In the genomic region with DNA sequence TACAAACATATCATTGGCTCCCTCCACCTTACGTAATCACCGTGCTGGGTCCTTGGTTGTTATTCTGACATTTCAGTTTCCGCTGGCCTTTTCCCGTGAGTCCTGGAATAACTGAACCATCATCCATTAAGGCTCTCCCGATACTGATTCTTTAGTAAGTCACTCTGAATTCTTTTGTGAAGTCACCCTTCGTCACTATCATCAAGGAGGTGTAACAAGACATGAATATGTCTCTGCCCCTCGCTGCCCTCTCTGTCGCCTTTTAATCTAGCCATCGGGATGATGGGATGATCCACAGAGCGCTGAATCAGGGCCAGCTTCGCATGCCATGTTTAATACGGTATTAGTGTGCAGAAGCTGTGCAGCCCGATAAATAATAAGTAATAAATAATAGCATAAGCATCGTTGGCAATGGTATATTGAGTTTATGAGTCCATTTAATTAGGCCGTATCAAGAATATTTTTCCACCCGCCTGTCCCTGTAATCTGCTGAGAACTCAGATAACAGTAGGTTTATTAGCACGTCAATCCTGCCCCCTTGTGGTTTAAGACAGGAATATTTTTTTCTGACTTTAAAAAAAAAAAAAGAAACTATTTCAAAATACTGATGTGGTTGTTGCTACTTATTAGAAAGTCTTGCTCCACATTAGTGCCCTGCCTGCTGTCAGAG, we compare ENCODE assay signal across 8 mouse cellular contexts. TPM values are rescaled to one million over a fixed set of nuclear protein-coding genes. Genes with fewer than 3 reads are reported as not detected.
A peak's percentile ranks its signal among the peaks of the same experiment; 100 is the strongest.
DNase-seq lines count a peak whose midpoint lies in the region; ATAC-seq and TF ChIP-seq lines count a peak whose summit lies in the region.

No protein-coding gene starts in this region.

- dilution Hi-C loops in CH12.LX (cut with MboI; ENCODE audit: extremely low pct_ligation_motif_present, extremely low pct_unique_long_range_greater_than_20kb, low sequenced_read_pairs): no loop called here

- peak; percentile 55 for DNase-seq in CH12.LX (ENCODE audit: extremely low read depth)
- DNase-seq in NIH3T3 (ENCODE audit: low read depth): peak; percentile 73
- DNase-seq in embryonic facial prominence, embryonic 10.5 days (ENCODE audit: low spot score): no peak
- DNase-seq in heart, postnatal 10 days: peak; percentile 28 to 51
- peak; percentile 69 to 74 for DNase-seq in layer of hippocampus, postnatal 14 days (ENCODE audit: low spot score in 2 of 2)
- no peak for DNase-seq in gastrocnemius, adult 8-10 months (ENCODE audit: low spot score in 2 of 2)

- peak in 1 of 2 experiments; percentile 80; a peak in 3 of 4 replicates for TF ChIP-seq CTCF in CH12.LX (conservative IDR thresholded peaks at IDR 0.05 in 1 of 2, IDR thresholded peaks at IDR 0.05 in 1 of 2; ENCODE audit: low read depth in 2 of 2, low read length in 2 of 2)

- WGBS in embryonic facial prominence, embryonic 10.5 days: 35% methylated on average over 17 of the region's 17 CpGs
- WGBS in stomach, embryonic 15.5 days: 36% methylated on average over 17 of the region's 17 CpGs

- no peak overlapping the region for H3K4me3 ChIP-seq in CH12.LX (replicated peaks in 1 of 3; ENCODE audit: low read depth in 2 of 3, low read length in 2 of 3, poor library complexity in 1 of 3)
- peak overlapping the region; percentile 49 for H3K4me3 ChIP-seq in embryonic facial prominence, embryonic 10.5 days
- H3K4me3 ChIP-seq in stomach, embryonic 15.5 days (replicated peaks): peak overlapping the region; percentile 8; the same call in 1 of the 2 replicates

- no peak overlapping the region; the same call in 1 of the 2 replicates for H3K9ac ChIP-seq in CH12.LX (ENCODE audit: insufficient read depth, low read depth)
- H3K9ac ChIP-seq in stomach, embryonic 15.5 days: no peak overlapping the region

- H3K4me2 ChIP-seq in CH12.LX (ENCODE audit: insufficient read depth, low read depth, poor library complexity, severe bottlenecking): peak overlapping the region; percentile 89
- H3K4me2 ChIP-seq in stomach, embryonic 15.5 days: peak overlapping the region; percentile 40

- H3K9me3 ChIP-seq in CH12.LX (replicated peaks; ENCODE audit: low read length): no peaks in the 10 kb centered on the region
- H3K9me3 ChIP-seq in embryonic facial prominence, embryonic 10.5 days: no peaks in the 10 kb centered on the region
- no peaks in the 10 kb centered on the region for H3K9me3 ChIP-seq in stomach, embryonic 15.5 days

- in situ Hi-C loops in CH12.LX (cut with MboI; ENCODE audit: low pct_ligation_motif_present, low pct_unique_long_range_greater_than_20kb, low sequenced_read_pairs): loop anchor here (5.0 kb wide), 1 partner anchor 214 kb away; no protein-coding TSS in a partner anchor

- H3K27me3 ChIP-seq in CH12.LX (replicated peaks): no peaks in the 10 kb centered on the region
- peaks cover 4% of the 10 kb centered on the region; the same call in 1 of the 2 replicates for H3K27me3 ChIP-seq in embryonic facial prominence, embryonic 10.5 days (replicated peaks; ENCODE audit: low read depth, poor library complexity, severe bottlenecking)
- H3K27me3 ChIP-seq in stomach, embryonic 15.5 days (replicated peaks): no peaks in the 10 kb centered on the region

- TF ChIP-seq POLR2A in CH12.LX (IDR thresholded peaks at IDR 0.05; ENCODE audit: low read depth, low read length): no peak

- peak; percentile 91 for TF ChIP-seq RAD21 in CH12.LX (IDR thresholded peaks at IDR 0.05; ENCODE audit: low read depth, low read length)

- peak; percentile 32; the same call in 1 of the 2 replicates for ATAC-seq in megakaryocyte-erythroid progenitor cell, adult 5-6 weeks (replicated peaks; ENCODE audit: low FRiP score, low TSS enrichment, poor library complexity, severe bottlenecking)
- no peak for ATAC-seq in stomach, embryonic 15.5 days (ENCODE audit: insufficient read depth, low FRiP score, low read depth)

- no peaks in the 10 kb centered on the region for H3K79me2 ChIP-seq in CH12.LX (replicated peaks; ENCODE audit: control insufficient read depth, extremely low read depth, insufficient read depth, poor library complexity, severe bottlenecking)

- H3K36me3 ChIP-seq in CH12.LX (replicated peaks in 1 of 2; ENCODE audit: control insufficient read depth in 1 of 2, insufficient read depth in 1 of 2, low read length in 1 of 2): no peaks in the 10 kb centered on the region
- no peaks in the 10 kb centered on the region for H3K36me3 ChIP-seq in embryonic facial prominence, embryonic 10.5 days (replicated peaks)
- no peaks in the 10 kb centered on the region for H3K36me3 ChIP-seq in stomach, embryonic 15.5 days

- TF ChIP-seq EP300 in CH12.LX (IDR thresholded peaks at IDR 0.05; ENCODE audit: low read length): no peak

- H3K4me1 ChIP-seq in CH12.LX (ENCODE audit: control insufficient read depth in 1 of 2, insufficient read depth in 2 of 2): peaks cover 0 to 3% of the 10 kb centered on the region in 2 experiments; a peak in 2 of 4 replicates
- peaks cover 18% of the 10 kb centered on the region for H3K4me1 ChIP-seq in embryonic facial prominence, embryonic 10.5 days
- H3K4me1 ChIP-seq in stomach, embryonic 15.5 days: 0 out of 2 replicates have a peak, but pooled peaks cover 3% of the 10 kb centered on the region

- intact Hi-C loops in heart, postnatal 10 days (cut with DNase I): loop anchor here (10.0 kb wide), 1 partner anchor 312 kb away; no protein-coding TSS in a partner anchor

- H3K27ac ChIP-seq in CH12.LX (ENCODE audit: insufficient read depth, low read depth): no peak overlapping the region
- H3K27ac ChIP-seq in embryonic facial prominence, embryonic 10.5 days (replicated peaks): no peak overlapping the region
- no peak overlapping the region for H3K27ac ChIP-seq in stomach, embryonic 15.5 days

TF ChIP-seq in CH12.LX, 34 proteins besides CTCF, POLR2A, EP300 and RAD21:
- TF ChIP-seq MAX (IDR thresholded peaks at IDR 0.05; ENCODE audit: low read length): no peak
- no peak for TF ChIP-seq BHLHE40 (IDR thresholded peaks at IDR 0.05; ENCODE audit: low read depth, low read length)
- TF ChIP-seq RCOR1 (conservative IDR thresholded peaks at IDR 0.05; ENCODE audit: low read depth, low read length): no peak
- TF ChIP-seq KAT2A (IDR thresholded peaks at IDR 0.05; ENCODE audit: insufficient replicate concordance, low read length): no peak
- TF ChIP-seq ZC3H11A (IDR thresholded peaks at IDR 0.05; ENCODE audit: low read depth, low read length): peak; percentile 47; the same call in 1 of the 2 replicates
- no peak for TF ChIP-seq MYC (IDR thresholded peaks at IDR 0.05; ENCODE audit: low read depth, low read length)
- TF ChIP-seq CHD1 (IDR thresholded peaks at IDR 0.05; ENCODE audit: low read depth, low read length): no peak
- peak; percentile 97 for TF ChIP-seq ZNF384 (IDR thresholded peaks at IDR 0.05; ENCODE audit: low read depth, low read length)
- TF ChIP-seq SMC3 (IDR thresholded peaks at IDR 0.05; ENCODE audit: low read depth, low read length): peak; percentile 79
- no peak for TF ChIP-seq GABPA (IDR thresholded peaks at IDR 0.05; ENCODE audit: insufficient replicate concordance, low read depth, low read length)
- TF ChIP-seq PAX5 (IDR thresholded peaks at IDR 0.05; ENCODE audit: low read length): no peak
- TF ChIP-seq NRF1 (IDR thresholded peaks at IDR 0.05; ENCODE audit: low read depth, low read length): no peak
- no peak for TF ChIP-seq MXI1 (IDR thresholded peaks at IDR 0.05; ENCODE audit: low read depth, low read length)
- TF ChIP-seq NELFE (IDR thresholded peaks at IDR 0.05; ENCODE audit: low read depth, low read length): no peak
- TF ChIP-seq JUND (conservative IDR thresholded peaks at IDR 0.05; ENCODE audit: low read depth, low read length): no peak

RNA-seq across cellular contexts. Expression of a gene that starts 33.8 kb away (rescaled TPM):
- total RNA-seq in CH12.LX (2012; rRNA removed) (136 and 166 TPM in 2 replicates), CH12.LX (2014; rRNA removed) (104 and 112 TPM in 2 replicates)
- polyA plus RNA-seq in CH12.LX (2012; ENCODE audit: insufficient read length, low read depth): 74.9 and 79.8 TPM in 2 replicates
- 58.9 and 64.4 TPM in 2 replicates for polyA plus RNA-seq in embryonic facial prominence, embryonic 10.5 days (2016; fragmentation: Nextera tagmentation; extraction: Ambion mirVana)
- total RNA-seq in heart, postnatal 10 days (2021): 10 to 100 TPM; 48.4 to 51.8 TPM
- 10 to 100 TPM; 59.1 to 62.8 TPM for total RNA-seq in layer of hippocampus, postnatal 14 days (2021)
- 43.6 and 58.8 TPM in 2 replicates for total RNA-seq in megakaryocyte-erythroid progenitor cell, adult 5-6 weeks (2014; fragmentation: Nextera tagmentation)
- total RNA-seq in megakaryocyte-erythroid progenitor cell, adult 5-6 weeks (2017): 45.6 and 63.7 TPM in 2 replicates
- 38.2 and 44.1 TPM in 2 replicates for polyA plus RNA-seq in stomach, embryonic 15.5 days (2015; fragmentation: Nextera tagmentation; extraction: Ambion mirVana)
- 10 to 100 TPM; 44.3 to 55.1 (median 51.2) TPM for total RNA-seq in gastrocnemius, adult 8-10 months (2022)

RNA-seq across cellular contexts. Expression of a gene that starts 47.5 kb away (rescaled TPM):
- total RNA-seq in CH12.LX (2012; rRNA removed) (0.04 and 0.25 TPM in 2 replicates), CH12.LX (2014; rRNA removed) (0.09 and 0.31 TPM in 2 replicates)
- polyA plus RNA-seq in CH12.LX (2012; ENCODE audit: insufficient read length, low read depth): 0.17 and 0.31 TPM in 2 replicates
- polyA plus RNA-seq in embryonic facial prominence, embryonic 10.5 days (2016; fragmentation: Nextera tagmentation; extraction: Ambion mirVana): 8.3 and 11.6 TPM in 2 replicates
- 1 to 10 TPM; 5.7 to 5.9 TPM for total RNA-seq in heart, postnatal 10 days (2021)
- 1 to 10 TPM; 7.7 to 7.8 TPM for total RNA-seq in layer of hippocampus, postnatal 14 days (2021)
- 0.85 and 0.94 TPM in 2 replicates for total RNA-seq in megakaryocyte-erythroid progenitor cell, adult 5-6 weeks (2014; fragmentation: Nextera tagmentation)
- not detected in 2 replicates for total RNA-seq in megakaryocyte-erythroid progenitor cell, adult 5-6 weeks (2017)
- 57.1 and 57.7 TPM in 2 replicates for polyA plus RNA-seq in stomach, embryonic 15.5 days (2015; fragmentation: Nextera tagmentation; extraction: Ambion mirVana)
- total RNA-seq in gastrocnemius, adult 8-10 months (2022): 1 to 10 TPM; 1.3 to 2.2 (median 1.5) TPM

Comparison
In these comparisons a context has a peak if more than half of its experiments do, and no peak if none do; other contexts are left out.
1. DNase-seq: peak in CH12.LX (single experiment), NIH3T3 (single experiment), heart, postnatal 10 days (2 of 2) and layer of hippocampus, postnatal 14 days (2 of 2); none in embryonic facial prominence, embryonic 10.5 days (single experiment) and gastrocnemius, adult 8-10 months (0 of 2).
2. H3K4me3 ChIP-seq: peak in embryonic facial prominence, embryonic 10.5 days (single experiment) and stomach, embryonic 15.5 days (single experiment); none in CH12.LX (0 of 3).